Mouse (Mus musculus) adrenal gland, postnatal 4 days (tissue): Measurements from ENCODE around the gene Pdxdc1. TPM values are rescaled to one million over a fixed set of nuclear protein-coding genes. Genes with fewer than 3 reads are reported as not detected.
"Not testable (repeated sequence)": the region's sequence is repeated elsewhere in the genome, so short reads cannot be mapped to it uniquely, and the experiment has no call there.

ENCODE experiments used
- DNase-seq, 2 experiments: peaks; one replicate each; pipeline ENCODE4 v3.0.0; 2021 to 2022; ENCODE audit warnings: low spot score in 2 of 2, mixed read lengths in 2 of 2
- long read RNA-seq, 2 experiments: library from polyadenylated mRNA; stranded (forward); transcript quantifications; one replicate each; pipeline ENCODE4 v2.0.0; 2021
- total RNA-seq, 2 experiments: library from RNA; stranded (reverse); gene quantifications; 2 replicates each; pipeline ENCODE4 v1.2.3; 2021

The Pdxdc1 gene
- total RNA-seq = 10 to 100 TPM; 85.6 to 92.1 TPM
- long read RNA-seq, experiment 1, full-length matches to known transcripts = 20 of 29 reads
- long read RNA-seq, experiment 1, partial matches to known transcripts = 3 of 29 reads
- long read RNA-seq, experiment 1, other reads (novel, unspliced or antisense) = 6 of 29 reads
- long read RNA-seq, experiment 2, full-length matches to known transcripts = 29 of 60 reads
- long read RNA-seq, experiment 2, partial matches to known transcripts = 10 of 60 reads
- long read RNA-seq, experiment 2, other reads (novel, unspliced or antisense) = 21 of 60 reads

GRCm38 (mm10) chr16:13902888-13903483 lies at the start of gene Pdxdc1, which contains the start of gene Mpv17l:
Gene Pdxdc1, minus strand, starts transcription at chr16:13903131.
Gene Mpv17l, plus strand, starts transcription at chr16:13903161.
- DNase-seq = peak; percentile 92 to 98

- DNase-seq = no peak
Measured at GRCm38 (mm10) chr16:13951245-13951644, 48.3 kb upstream of the Pdxdc1 start.

- no peak for DNase-seq
Measured at GRCm38 (mm10) chr16:13946306-13946705, 43.4 kb upstream of the Pdxdc1 start.

GRCm38 (mm10) chr16:13945153-13945552 lies 42.2 kb upstream of the Pdxdc1 start:
- DNase-seq = no peak

GRCm38 (mm10) chr16:13944752-13945151 lies 41.8 kb upstream of the Pdxdc1 start:
- no peak for DNase-seq

- no peak for DNase-seq
Measured at GRCm38 (mm10) chr16:13944178-13944577, 41.2 kb upstream of the Pdxdc1 start.

- DNase-seq = peak in 1 of 2 experiments; percentile 5
Measured at GRCm38 (mm10) chr16:13940847-13941395, 38.0 kb upstream of the Pdxdc1 start.

GRCm38 (mm10) chr16:13940139-13940846 lies 37.4 kb upstream of the Pdxdc1 start:
- peak; percentile 5 to 18 for DNase-seq

- DNase-seq = no peak
Measured at GRCm38 (mm10) chr16:13927456-13928075, 24.6 kb upstream of the Pdxdc1 start.

- not testable (repeated sequence) for DNase-seq
Measured at GRCm38 (mm10) chr16:13922966-13923365, 20.0 kb upstream of the Pdxdc1 start.

GRCm38 (mm10) chr16:13922499-13922898 lies 19.6 kb upstream of the Pdxdc1 start:
- DNase-seq = not testable (repeated sequence)

- DNase-seq = no peak
Measured at GRCm38 (mm10) chr16:13921781-13922180, 18.9 kb upstream of the Pdxdc1 start.

- no peak for DNase-seq
Measured at GRCm38 (mm10) chr16:13921063-13921462, 18.1 kb upstream of the Pdxdc1 start.

GRCm38 (mm10) chr16:13920093-13920492 lies 17.2 kb upstream of the Pdxdc1 start:
- DNase-seq = no peak

- DNase-seq = no peak
Measured at GRCm38 (mm10) chr16:13907297-13907696, 4.4 kb upstream of the Pdxdc1 start.

- no peak for DNase-seq
Measured at GRCm38 (mm10) chr16:13903488-13903887, 557 bp upstream of the Pdxdc1 start.

GRCm38 (mm10) chr16:13902397-13902831 lies 517 bp downstream of the Pdxdc1 start:
- DNase-seq = no peak

- DNase-seq = no peak
Measured at GRCm38 (mm10) chr16:13898981-13899380, 4.0 kb downstream of the Pdxdc1 start.

GRCm38 (mm10) chr16:13896357-13896756 lies 6.6 kb downstream of the Pdxdc1 start:
- DNase-seq = no peak

GRCm38 (mm10) chr16:13895740-13896139 lies 7.2 kb downstream of the Pdxdc1 start:
- no peak for DNase-seq

- no peak for DNase-seq
Measured at GRCm38 (mm10) chr16:13894097-13894496, 8.8 kb downstream of the Pdxdc1 start.
